Mouse (Mus musculus) adrenal gland, postnatal 10 days (tissue): ENCODE measurements around the gene Dnah14. TPM values are rescaled to one million over a fixed set of nuclear protein-coding genes. Genes with fewer than 3 reads are reported as not detected.

ENCODE experiments used
- DNase-seq: peaks from one replicate; pipeline ENCODE4 v3.0.0; 2021; ENCODE audit warnings: mixed read lengths
- total RNA-seq, 2 experiments: library from RNA; stranded (reverse); gene quantifications; 2 replicates each; pipeline ENCODE4 v1.2.3; 2021

Dnah14 gene
- total RNA-seq, 2 experiments from 2014 or later: 0.09 TPM

DNA sequence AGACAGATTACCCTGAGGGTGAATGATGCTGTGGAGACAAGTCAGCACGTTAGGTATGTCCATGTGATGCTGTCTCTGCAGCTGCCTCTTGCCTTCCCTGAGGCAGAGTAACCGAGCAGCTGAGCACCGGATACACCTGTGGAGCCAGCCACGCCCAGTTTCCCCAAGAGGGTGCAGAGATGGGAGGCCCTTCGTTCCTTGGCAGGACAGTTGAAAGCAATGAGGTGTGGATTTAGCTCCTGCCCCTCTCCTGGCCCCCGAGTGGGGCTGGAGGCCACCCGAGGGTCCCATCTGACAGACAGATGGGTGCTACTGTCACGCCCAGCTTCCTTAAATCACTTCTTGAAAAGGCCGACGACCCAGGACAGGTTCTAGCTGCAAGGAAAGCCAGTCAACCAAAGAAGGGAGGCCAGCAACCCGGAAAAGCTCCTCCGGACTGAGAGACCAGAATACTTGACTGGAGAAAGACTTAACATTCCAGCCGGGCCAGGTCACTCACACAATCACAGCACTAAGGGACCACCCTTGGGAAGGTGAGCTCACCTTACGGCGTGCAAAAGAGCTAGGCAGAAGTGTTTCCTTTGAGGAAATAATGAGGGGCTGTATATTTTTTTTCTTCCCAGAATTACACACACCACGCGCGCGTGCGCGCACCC lies 276.9 kb downstream of the Dnah14 start:
- DNase-seq: peak; percentile 20

DNA sequence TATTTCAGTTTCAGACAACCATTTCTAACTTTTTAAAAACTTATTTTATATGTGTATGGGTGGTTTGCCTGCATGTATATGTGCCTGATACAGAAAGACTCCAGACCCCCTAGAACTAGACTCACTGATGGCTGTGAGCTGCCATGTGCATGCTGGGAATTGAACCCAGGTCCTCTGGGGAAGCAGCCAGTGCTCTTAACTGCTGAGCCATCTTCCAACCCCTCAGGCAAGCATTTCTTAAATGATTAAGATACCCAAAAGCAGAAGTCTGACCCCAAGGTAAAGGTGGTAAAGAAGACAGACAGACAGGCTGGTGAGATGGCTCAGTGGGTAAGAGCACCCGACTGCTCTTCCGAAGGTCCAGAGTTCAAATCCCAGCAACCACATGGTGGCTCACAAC lies 278.5 kb downstream of the Dnah14 start:
- DNase-seq: no peak

DNA sequence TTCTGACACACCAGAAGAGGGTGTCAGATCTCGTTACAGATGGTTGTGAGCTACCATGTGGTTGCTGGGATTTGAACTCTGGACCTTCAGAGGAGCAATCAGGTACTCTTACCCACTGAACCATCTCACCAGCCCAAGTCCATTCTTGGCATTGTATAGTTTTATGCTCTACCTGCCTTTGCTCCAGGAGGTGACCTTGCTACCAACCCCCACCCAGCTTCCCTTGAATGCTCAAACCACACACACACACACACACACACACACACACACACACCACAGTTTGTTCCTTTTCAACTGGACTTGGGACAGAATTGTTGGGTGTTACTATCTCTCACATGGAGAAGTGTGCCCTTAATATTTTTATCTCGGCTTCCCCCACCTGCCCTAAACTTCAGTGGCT lies 280.0 kb downstream of the Dnah14 start:
- no peak for DNase-seq

DNA sequence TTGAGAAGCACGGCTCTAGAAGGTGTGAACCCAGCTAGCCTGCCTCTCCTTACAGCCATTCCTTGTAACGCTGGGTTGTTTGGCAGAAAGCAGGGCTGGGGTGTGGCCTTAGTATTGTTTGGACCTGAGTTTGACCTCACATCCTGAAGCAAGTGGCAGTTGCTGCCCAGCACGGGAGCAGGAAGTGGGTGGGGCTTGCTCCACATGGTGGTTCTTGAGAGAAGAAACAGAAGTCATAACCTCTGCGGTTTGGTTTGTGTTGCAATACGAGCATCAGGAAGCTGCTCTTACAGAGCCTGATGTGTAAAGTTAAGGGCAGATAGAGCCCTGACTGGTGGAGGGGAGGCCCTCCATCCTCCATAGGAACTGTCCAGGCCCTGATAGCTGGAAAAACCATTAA lies 284.3 kb downstream of the Dnah14 start:
- peak; percentile 73 for DNase-seq

DNA sequence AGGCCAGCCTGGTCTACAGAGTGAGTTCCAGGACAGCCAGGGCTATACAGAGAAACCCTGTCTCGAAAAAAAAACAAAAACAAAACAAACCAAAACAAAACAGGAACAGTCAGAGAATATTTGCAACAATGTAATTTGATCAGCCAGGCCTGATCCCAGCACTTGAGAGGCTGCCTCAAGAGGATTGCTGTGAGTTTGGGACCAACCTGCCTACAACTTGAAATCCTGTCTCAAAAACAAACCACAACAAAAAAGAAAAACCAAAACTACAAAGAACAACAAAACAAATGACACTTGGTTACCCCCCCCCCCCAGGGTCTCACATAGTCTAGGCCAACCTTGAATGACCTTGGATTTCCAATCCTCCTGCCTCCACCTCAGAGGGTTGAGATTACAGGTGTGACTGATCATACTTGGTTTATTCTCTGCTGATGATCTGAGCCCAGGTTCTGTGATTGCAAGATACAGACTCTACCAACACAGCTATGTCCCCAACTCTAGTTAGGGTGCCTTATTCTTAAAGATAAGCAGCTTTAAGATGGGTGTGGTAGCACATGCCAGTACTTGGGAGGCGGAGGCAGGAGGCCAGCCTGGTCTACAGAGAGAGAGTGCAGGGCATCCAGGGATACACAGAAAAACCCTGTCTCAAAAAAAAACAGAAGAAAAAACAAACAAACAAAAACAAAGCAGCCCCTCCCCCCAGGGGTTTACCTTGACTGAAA lies 285.0 kb downstream of the Dnah14 start:
- DNase-seq: no peak

DNA sequence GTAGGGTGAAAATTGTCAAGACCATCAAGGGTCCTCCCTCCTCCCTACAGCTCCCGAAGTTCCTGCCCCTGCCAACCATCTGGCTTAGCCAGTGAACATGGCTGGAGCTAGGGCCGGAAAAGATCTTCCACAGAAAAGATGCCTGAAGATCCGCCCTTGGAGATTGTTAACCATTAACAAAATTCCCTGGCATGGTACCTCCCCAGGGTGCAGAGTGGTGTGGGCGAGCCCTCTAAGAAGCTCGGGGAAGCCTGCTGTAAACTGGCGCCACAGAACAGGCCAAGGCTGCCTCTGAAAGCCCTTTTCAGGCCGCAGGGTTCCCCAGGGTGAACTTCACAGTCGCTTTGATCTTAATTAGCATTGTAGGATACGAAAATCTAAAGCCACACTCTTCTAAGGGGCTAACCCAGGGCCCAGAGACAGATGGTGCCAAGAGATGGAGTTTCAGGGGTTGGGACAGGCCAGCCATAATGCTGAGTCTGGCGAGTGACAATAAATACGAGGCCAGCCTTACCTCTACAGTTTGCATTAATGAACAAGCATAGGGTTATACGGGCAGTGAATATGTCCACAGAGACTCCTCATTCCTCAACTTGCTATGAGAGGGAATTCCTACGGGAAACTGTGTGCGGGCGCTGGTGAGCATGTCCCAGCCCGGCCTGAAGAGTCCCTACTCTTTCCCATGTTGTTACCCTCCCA lies 286.5 kb downstream of the Dnah14 start:
- DNase-seq: no peak

DNA sequence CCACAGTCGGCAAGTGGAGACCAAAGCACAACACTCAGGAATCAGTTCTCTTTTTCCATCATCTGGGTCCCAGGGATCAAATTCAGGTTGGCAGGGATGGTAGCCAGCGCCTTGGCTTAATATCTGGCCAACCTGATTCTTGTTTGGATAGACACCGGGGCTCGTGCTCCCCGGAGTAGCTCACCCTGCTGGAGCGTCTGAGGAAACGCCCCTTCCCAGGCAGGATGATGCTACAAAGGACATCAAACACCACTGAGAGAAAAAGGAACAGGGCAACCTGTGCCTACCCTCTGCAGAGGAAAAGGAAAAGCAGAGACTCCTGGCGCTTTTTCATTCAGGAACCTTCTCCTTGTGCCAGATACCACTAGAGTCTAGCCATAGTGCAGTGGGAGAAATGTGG lies 287.1 kb downstream of the Dnah14 start:
- no peak for DNase-seq

Other genes starting within 250 kb of the Dnah14 start
- not detected for gene Cnih3, start 223.9 kb upstream of the Dnah14 start, total RNA-seq
- gene Ccdc121, start 65.1 kb upstream of the Dnah14 start, total RNA-seq: not detected